Mouse (Mus musculus) intestine, embryonic 16.5 days (tissue): ENCODE measurements at regions not wholly inside any gene's neighbourhood (a gene's known extent, or its start where the extent isn't known, plus 50 kb on each side); places are given as distances from the start of the nearest gene placed in this dataset.

Experiments
- ATAC-seq: fragments of 200-750 bp; cut with Nextera tagmentation; 2 replicates; pipeline ENCODE4 v1.8.0; 2017; ENCODE audit warnings: moderate TSS enrichment, moderate library complexity
- H3K27ac ChIP-seq: fragments of 300-500 bp; sonication (generic); 2 replicates; pipeline ENCODE4 v1.5.1; 2014; ENCODE audit warnings: mild to moderate bottlenecking, low read length
- H3K27me3 ChIP-seq: fragments of 300-500 bp; sonication (generic); replicated peaks from 2 replicates; pipeline ENCODE4 v1.6.1; 2014; ENCODE audit warnings: low read length, control low read depth, mixed read lengths; ENCODE audit not compliant: control insufficient read depth, insufficient read depth
- H3K36me3 ChIP-seq: fragments of 300-500 bp; sonication (generic); 2 replicates; pipeline ENCODE4 v1.6.1; 2014; ENCODE audit warnings: low read length, control low read depth; ENCODE audit not compliant: control insufficient read depth, insufficient read depth
- H3K4me1 ChIP-seq: fragments of 300-500 bp; sonication (generic); 2 replicates; pipeline ENCODE4 v1.6.1; 2014; ENCODE audit warnings: low read length, control low read depth, mixed read lengths; ENCODE audit not compliant: control insufficient read depth, insufficient read depth
- H3K4me2 ChIP-seq: fragments of 300-500 bp; sonication (generic); 2 replicates; pipeline ENCODE4 v1.6.1; 2014; ENCODE audit warnings: low read depth, low read length, control low read depth
- H3K4me3 ChIP-seq: fragments of 300-500 bp; sonication (generic); 2 replicates; pipeline ENCODE4 v1.5.1; 2014; ENCODE audit warnings: mild to moderate bottlenecking, low read length
- H3K9ac ChIP-seq: fragments of 300-500 bp; sonication (generic); 2 replicates; pipeline ENCODE4 v1.6.1; 2014; ENCODE audit warnings: low read depth, low read length
- H3K9me3 ChIP-seq: fragments of 300-500 bp; sonication (generic); 2 replicates; pipeline ENCODE4 v1.6.1; 2016; ENCODE audit warnings: low read length, control low read depth; ENCODE audit not compliant: control insufficient read depth
- WGBS: fragments of 180-500 bp; shearing (Covaris S2); extraction: QIAGEN DNeasy Blood & Tissue Kit; methylation state at CpG from one replicate; pipeline ENCODE4 v1.1.7; 2014; 5-methylcytosine and 5-hydroxymethylcytosine counted together

DNA sequence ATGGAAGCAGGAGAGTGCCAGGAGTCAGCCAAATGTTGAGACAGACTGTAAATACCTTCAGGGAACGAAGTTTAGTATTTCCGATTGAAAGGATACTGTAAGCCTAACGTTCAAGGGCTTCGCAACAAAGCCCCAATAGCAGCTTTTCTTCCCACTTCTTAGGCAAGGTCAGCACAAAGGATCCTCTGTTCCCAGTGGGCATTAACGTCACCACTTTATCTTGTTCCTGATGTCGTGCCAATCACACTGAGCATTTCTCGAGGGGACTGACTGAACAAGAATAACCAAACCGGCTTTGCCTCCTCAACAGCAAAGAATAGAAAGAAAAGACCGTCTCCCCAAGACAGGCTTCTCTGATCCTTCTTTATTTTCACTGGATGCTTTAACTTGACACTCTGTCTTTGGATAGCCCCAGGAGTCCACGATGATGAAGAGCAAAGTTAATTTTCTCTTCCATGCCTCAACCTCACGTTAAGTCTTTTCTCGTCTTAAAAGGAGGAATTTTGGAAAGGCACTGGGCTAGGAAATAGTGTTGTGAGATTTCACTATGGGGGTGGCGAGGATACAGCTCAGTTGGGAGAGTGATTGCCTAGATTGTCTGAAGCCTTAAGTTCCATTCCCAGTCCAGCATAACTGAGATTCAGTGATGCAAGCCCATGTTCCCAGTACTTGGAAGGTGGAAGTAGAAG, 57.5 kb upstream of the Cxcr4 start:
- no peak overlapping the region for H3K9ac ChIP-seq
- ATAC-seq, result no peak
- no peak overlapping the region for H3K27ac ChIP-seq
- 64% methylated on average over 13 of the region's 13 CpGs for WGBS
- H3K4me3 ChIP-seq, result no peak overlapping the region
- no peaks in the 10 kb centered on the region for H3K4me1 ChIP-seq
- no peak overlapping the region for H3K4me2 ChIP-seq
- no peaks in the 10 kb centered on the region for H3K27me3 ChIP-seq
- H3K36me3 ChIP-seq, result no peaks in the 10 kb centered on the region
- no peaks in the 10 kb centered on the region for H3K9me3 ChIP-seq

DNA sequence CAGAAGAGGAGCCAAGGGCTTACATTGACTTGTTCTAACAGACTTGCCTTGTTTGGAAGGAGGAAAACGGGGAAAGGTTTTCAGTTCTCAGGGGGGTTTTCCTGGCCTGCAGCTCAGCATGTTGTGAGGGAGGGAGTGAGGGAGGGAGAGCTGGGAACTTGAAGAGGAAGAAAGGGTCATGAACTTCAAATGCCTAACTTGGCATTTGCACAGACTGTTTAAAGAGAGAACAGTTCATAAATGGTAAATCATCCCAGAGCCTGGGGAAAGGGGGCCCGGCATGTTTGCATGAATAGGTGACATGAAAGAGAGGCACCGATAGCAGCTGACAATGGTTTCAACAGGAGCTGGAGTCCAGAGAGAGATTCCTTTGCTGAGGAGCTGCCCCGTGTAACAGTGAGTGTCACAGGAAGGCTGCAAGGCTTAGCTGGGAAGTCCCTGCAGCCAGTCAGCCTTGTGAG, 51.3 kb upstream of the Cxcr4 start:
- peaks cover 9% of the 10 kb centered on the region for H3K4me1 ChIP-seq
- H3K4me2 ChIP-seq, result no peak overlapping the region
- 11% methylated on average over 4 of the region's 4 CpGs for WGBS
- no peaks in the 10 kb centered on the region for H3K36me3 ChIP-seq
- H3K4me3 ChIP-seq, result no peak overlapping the region
- H3K27me3 ChIP-seq, result no peaks in the 10 kb centered on the region
- H3K9me3 ChIP-seq, result no peaks in the 10 kb centered on the region
- H3K27ac ChIP-seq, result no peak overlapping the region
- H3K9ac ChIP-seq, result no peak overlapping the region
- no peak for ATAC-seq

DNA sequence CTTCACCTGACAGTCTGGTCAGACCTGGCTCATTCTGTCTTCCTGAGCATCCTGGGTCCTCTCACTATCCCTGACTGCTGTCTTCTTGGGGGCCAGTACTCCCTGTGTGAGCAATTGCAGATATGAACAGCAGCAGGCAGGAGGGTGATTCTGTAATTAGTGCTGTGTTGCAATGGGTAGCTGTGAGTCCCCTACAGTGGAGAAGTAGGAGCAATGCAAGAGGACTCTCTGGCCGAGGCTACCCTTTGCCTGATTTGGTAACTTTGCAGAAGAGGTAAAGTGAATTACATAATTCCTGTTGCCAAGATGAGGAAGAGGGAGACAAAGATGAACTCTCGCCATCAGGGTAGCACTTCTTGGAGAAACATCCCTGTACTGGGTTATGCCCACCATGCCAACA, 50.1 kb upstream of the Cxcr4 start:
- H3K9ac ChIP-seq, result no peak overlapping the region
- no peak overlapping the region for H3K27ac ChIP-seq
- H3K4me3 ChIP-seq, result no peak overlapping the region
- H3K4me2 ChIP-seq, result no peak overlapping the region
- no peaks in the 10 kb centered on the region for H3K9me3 ChIP-seq
- peaks cover 9% of the 10 kb centered on the region for H3K4me1 ChIP-seq
- H3K27me3 ChIP-seq, result no peaks in the 10 kb centered on the region
- no peaks in the 10 kb centered on the region for H3K36me3 ChIP-seq
- WGBS, result 86% methylated on average over 2 of the region's 2 CpGs
- no peak for ATAC-seq
